Mouse (Mus musculus) neural tube, embryonic 11.5 days (tissue): ENCODE measurements at regions not wholly inside any gene's neighbourhood (a gene's known extent, or its start where the extent isn't known, plus 50 kb on each side); places are given as distances from the start of the nearest gene placed in this dataset.

ENCODE experiments used
- ATAC-seq: fragments of 200-750 bp; cut with Nextera tagmentation; 2 replicates; pipeline ENCODE4 v1.8.0; 2017; ENCODE audit warnings: moderate number of reproducible peaks, mild to moderate bottlenecking, moderate TSS enrichment, moderate library complexity; ENCODE audit not compliant: insufficient read depth, low FRiP score, low TSS enrichment
- DNase-seq: peaks from one replicate; pipeline ENCODE4 v3.0.0-alpha.2; 2015; ENCODE audit warnings: low spot score
- H3K27ac ChIP-seq: fragments of 300-500 bp; sonication (generic); 2 replicates; pipeline ENCODE4 v1.5.1; 2014; ENCODE audit warnings: low read depth, mild to moderate bottlenecking, low read length
- H3K27me3 ChIP-seq: fragments of 300-500 bp; sonication (generic); 2 replicates; pipeline ENCODE4 v1.6.1; 2014; ENCODE audit warnings: mild to moderate bottlenecking, low read length, mixed read lengths; ENCODE audit not compliant: control insufficient read depth, insufficient read depth
- H3K36me3 ChIP-seq: fragments of 300-500 bp; sonication (generic); 2 replicates; pipeline ENCODE4 v1.6.1; 2014; ENCODE audit warnings: mild to moderate bottlenecking, low read length, moderate library complexity, mixed read lengths; ENCODE audit not compliant: control insufficient read depth, insufficient read depth
- H3K4me1 ChIP-seq: fragments of 300-500 bp; sonication (generic); 2 replicates; pipeline ENCODE4 v1.6.1; 2014; ENCODE audit warnings: low read length, mixed read lengths; ENCODE audit not compliant: control insufficient read depth, insufficient read depth
- H3K4me2 ChIP-seq: fragments of 300-500 bp; sonication (generic); 2 replicates; pipeline ENCODE4 v1.6.1; 2014; ENCODE audit warnings: low read depth, mild to moderate bottlenecking, moderate library complexity
- H3K4me3 ChIP-seq: fragments of 300-500 bp; sonication (generic); 2 replicates; pipeline ENCODE4 v1.5.1; 2014; ENCODE audit warnings: low read depth, low read length
- H3K9ac ChIP-seq: fragments of 300-500 bp; sonication (generic); 2 replicates; pipeline ENCODE4 v1.6.1; 2014; ENCODE audit warnings: mild to moderate bottlenecking, low read length
- H3K9me3 ChIP-seq: fragments of 300-500 bp; sonication (generic); 2 replicates; pipeline ENCODE4 v1.6.1; 2016; ENCODE audit warnings: low read length; ENCODE audit not compliant: control insufficient read depth
- WGBS: fragments of 180-500 bp; shearing (Covaris S2); extraction: QIAGEN DNeasy Blood & Tissue Kit; methylation state at CpG from one replicate; pipeline ENCODE4 v1.1.7; 2014; 5-methylcytosine and 5-hydroxymethylcytosine counted together

GRCm38 (mm10) chr9:32019786-32020185, 96.2 kb upstream of the Arhgap32 start:
- Histone ChIP-seq H3K27me3 (no peaks in the 10 kb centered on the region), H3K9ac (no peak overlapping the region), H3K9me3 (no peaks in the 10 kb centered on the region), H3K27ac (no peak overlapping the region), H3K4me1 (no peaks in the 10 kb centered on the region), H3K36me3 (no peaks in the 10 kb centered on the region), H3K4me2 (no peak overlapping the region), H3K4me3 (no peak overlapping the region)
- ATAC-seq (no peak), DNase-seq (no peak)
- 90% methylated on average over 5 of the region's 5 CpGs for WGBS

GRCm38 (mm10) chr9:32020942-32021731, 94.8 kb upstream of the Arhgap32 start:
- DNase-seq = no peak

GRCm38 (mm10) chr9:32021755-32022154, 94.2 kb upstream of the Arhgap32 start:
- Histone ChIP-seq H3K9me3 (no peaks in the 10 kb centered on the region), H3K4me1 (no peaks in the 10 kb centered on the region), H3K4me3 (no peak overlapping the region), H3K9ac (no peak overlapping the region), H3K36me3 (no peaks in the 10 kb centered on the region), H3K4me2 (no peak overlapping the region), H3K27me3 (no peaks in the 10 kb centered on the region), H3K27ac (no peak overlapping the region)
- ATAC-seq (no peak), DNase-seq (no peak)
- 37% methylated on average over 3 of the region's 3 CpGs for WGBS

More at GRCm38 (mm10) chr9:32020942-32021731, 94.8 kb upstream of the Arhgap32 start:
- Histone ChIP-seq H3K36me3 (no peaks in the 10 kb centered on the region), H3K27ac (no peak overlapping the region), H3K4me3 (no peak overlapping the region), H3K27me3 (no peaks in the 10 kb centered on the region), H3K9me3 (no peaks in the 10 kb centered on the region), H3K9ac (no peak overlapping the region), H3K4me2 (no peak overlapping the region), H3K4me1 (no peaks in the 10 kb centered on the region)
- ATAC-seq = no peak
- WGBS = 23% methylated on average over 13 of the region's 13 CpGs

- ATAC-seq (no peak), DNase-seq (no peak)
- Histone ChIP-seq H3K4me3 (no peak overlapping the region), H3K27ac (no peak overlapping the region), H3K4me2 (no peak overlapping the region), H3K4me1 (no peaks in the 10 kb centered on the region), H3K9ac (no peak overlapping the region), H3K36me3 (no peaks in the 10 kb centered on the region), H3K9me3 (no peaks in the 10 kb centered on the region), H3K27me3 (no peaks in the 10 kb centered on the region)
- WGBS = 91% methylated on average over 10 of the region's 10 CpGs
Observed at GRCm38 (mm10) chr9:32022996-32023395, 92.9 kb upstream of the Arhgap32 start.

GRCm38 (mm10) chr9:32024767-32025166, 91.2 kb upstream of the Arhgap32 start:
- no peak overlapping the region for H3K27ac ChIP-seq
- no peak overlapping the region for H3K4me3 ChIP-seq
- H3K9ac ChIP-seq = no peak overlapping the region
- no peaks in the 10 kb centered on the region for H3K36me3 ChIP-seq
- 20% methylated on average over 5 of the region's 5 CpGs for WGBS
- no peaks in the 10 kb centered on the region for H3K27me3 ChIP-seq
- H3K9me3 ChIP-seq = no peaks in the 10 kb centered on the region
- DNase-seq (peak; percentile 17), ATAC-seq (no peak)
- H3K4me2 ChIP-seq = no peak overlapping the region
- H3K4me1 ChIP-seq = no peaks in the 10 kb centered on the region

- H3K9me3 ChIP-seq = no peaks in the 10 kb centered on the region
- H3K27ac ChIP-seq = no peak overlapping the region
- DNase-seq = peak; percentile 22
- H3K27me3 ChIP-seq = no peaks in the 10 kb centered on the region
- no peak overlapping the region for H3K4me3 ChIP-seq
- H3K4me2 ChIP-seq = no peak overlapping the region
- H3K36me3 ChIP-seq = no peaks in the 10 kb centered on the region
- no peak for ATAC-seq
- H3K9ac ChIP-seq = no peak overlapping the region
- H3K4me1 ChIP-seq = no peaks in the 10 kb centered on the region
- 44% methylated on average over 8 of the region's 8 CpGs for WGBS
Observed at GRCm38 (mm10) chr9:32027962-32028361, 88.0 kb upstream of the Arhgap32 start.

- H3K27me3 ChIP-seq = no peaks in the 10 kb centered on the region
- no peaks in the 10 kb centered on the region for H3K9me3 ChIP-seq
- 91% methylated on average over 1 of the region's 1 CpGs for WGBS
- peaks cover 6% of the 10 kb centered on the region for H3K4me1 ChIP-seq
- H3K9ac ChIP-seq = no peak overlapping the region
- DNase-seq (no peak), ATAC-seq (no peak)
- no peak overlapping the region for H3K27ac ChIP-seq
- H3K4me3 ChIP-seq = no peak overlapping the region
- no peak overlapping the region for H3K4me2 ChIP-seq
- H3K36me3 ChIP-seq = no peaks in the 10 kb centered on the region
Observed at GRCm38 (mm10) chr9:32029001-32029400, 86.9 kb upstream of the Arhgap32 start.

- Histone ChIP-seq H3K27ac (no peak overlapping the region), H3K4me1 (peaks cover 9% of the 10 kb centered on the region), H3K36me3 (no peaks in the 10 kb centered on the region), H3K4me3 (no peak overlapping the region), H3K27me3 (no peaks in the 10 kb centered on the region), H3K4me2 (no peak overlapping the region), H3K9me3 (no peaks in the 10 kb centered on the region), H3K9ac (no peak overlapping the region)
- DNase-seq (no peak), ATAC-seq (no peak)
- WGBS = 71% methylated on average over 2 of the region's 2 CpGs
Observed at GRCm38 (mm10) chr9:32029786-32030185, 86.2 kb upstream of the Arhgap32 start.

GRCm38 (mm10) chr9:32030203-32030602, 85.7 kb upstream of the Arhgap32 start:
- 84% methylated on average over 7 of the region's 7 CpGs for WGBS
- Histone ChIP-seq H3K4me3 (no peak overlapping the region), H3K4me1 (peaks cover 9% of the 10 kb centered on the region), H3K27me3 (no peaks in the 10 kb centered on the region), H3K4me2 (no peak overlapping the region), H3K36me3 (no peaks in the 10 kb centered on the region), H3K27ac (no peak overlapping the region), H3K9me3 (no peaks in the 10 kb centered on the region), H3K9ac (no peak overlapping the region)
- DNase-seq (no peak), ATAC-seq (no peak)
